In genomic region chr5:134491712-134492417, GRCm38 (mm10) we compare ENCODE assay signal across 8 mouse cellular contexts. TPM values are rescaled to one million over a fixed set of nuclear protein-coding genes. Genes with fewer than 3 reads are reported as not detected.
DNase-seq lines count a peak whose midpoint lies in the region; ATAC-seq and TF ChIP-seq lines count a peak whose summit lies in the region.

No protein-coding gene starts in this region.

- H3K27ac ChIP-seq in cerebellum, adult 2 months (ENCODE audit: insufficient read depth, low read length): no peak overlapping the region
- peak overlapping the region; percentile 84 for H3K27ac ChIP-seq in lung, embryonic 16.5 days (ENCODE audit: low read length)

- H3K9me3 ChIP-seq in lung, embryonic 16.5 days (ENCODE audit: control insufficient read depth, low read length): no peaks in the 10 kb centered on the region

- no peaks in the 10 kb centered on the region for H3K4me1 ChIP-seq in cerebellum, adult 2 months (ENCODE audit: control insufficient read depth, insufficient read depth, low read length)
- peaks cover 8% of the 10 kb centered on the region for H3K4me1 ChIP-seq in lung, embryonic 16.5 days (replicated peaks; ENCODE audit: control insufficient read depth, insufficient read depth, low read length)

- no peak overlapping the region for H3K4me3 ChIP-seq in cerebellum, adult 2 months (replicated peaks; ENCODE audit: insufficient read depth, low read depth, low read length)
- H3K4me3 ChIP-seq in lung, embryonic 16.5 days (ENCODE audit: low read length): no peak overlapping the region

- peak; percentile 91 for TF ChIP-seq CTCF in cerebellum, adult 2 months (IDR thresholded peaks at IDR 0.05; ENCODE audit: borderline replicate concordance, insufficient read depth, low read depth, low read length)

- H3K9ac ChIP-seq in lung, embryonic 16.5 days (ENCODE audit: low read length): peak overlapping the region; percentile 53; the same call in 1 of the 2 replicates

- peaks cover 15% of the 10 kb centered on the region for H3K36me3 ChIP-seq in lung, embryonic 16.5 days (ENCODE audit: control insufficient read depth, insufficient read depth, low read length)

- DNase-seq in MEL-GATA-1-ER (ENCODE audit: extremely low read depth, low read depth): peak; percentile 70
- peak; percentile 69 to 79 for DNase-seq in cerebellum, adult 2 months
- peak; percentile 89 for DNase-seq in forelimb bud, embryonic 11.5 days (ENCODE audit: low read depth, low spot score)
- DNase-seq in layer of hippocampus, adult 8-10 months (ENCODE audit: low spot score in 2 of 2): peak; percentile 71 to 88
- DNase-seq in retina, adult 2 months (ENCODE audit: low read depth, low spot score): peak; percentile 51
- DNase-seq in thymus, postnatal 25 days: peak; percentile 92

- no peak for TF ChIP-seq POLR2A in cerebellum, adult 2 months (IDR thresholded peaks at IDR 0.05; ENCODE audit: borderline replicate concordance, insufficient read depth, low read length)

- peak overlapping the region; percentile 22; the same call in 1 of the 2 replicates for H3K4me2 ChIP-seq in lung, embryonic 16.5 days (ENCODE audit: low read depth, low read length)

- H3K27me3 ChIP-seq in cerebellum, adult 2 months (ENCODE audit: control insufficient read depth, insufficient read depth, low read length): no peaks in the 10 kb centered on the region
- H3K27me3 ChIP-seq in lung, embryonic 16.5 days (ENCODE audit: control insufficient read depth, insufficient read depth, low read depth, low read length): no peaks in the 10 kb centered on the region

- peak; percentile 92 to 97 for ATAC-seq in hematopoietic stem cell, adult 5-6 weeks (replicated peaks in 1 of 2; ENCODE audit: insufficient read depth in 1 of 2, low FRiP score in 2 of 2, low TSS enrichment in 1 of 2, low read depth in 1 of 2, poor library complexity in 2 of 2, severe bottlenecking in 2 of 2)
- peak; percentile 56 for ATAC-seq in lung, embryonic 16.5 days (ENCODE audit: low read depth)

- 30% methylated on average over 18 of the region's 18 CpGs for WGBS in cerebellum, adult 2 months
- WGBS in lung, embryonic 16.5 days: 24% methylated on average over 18 of the region's 18 CpGs

RNA-seq across cellular contexts. Expression of gene Gtf2ird1, which starts 35.3 kb away (rescaled TPM):
- polyA plus RNA-seq in cerebellum, adult 2 months (2012; rRNA removed): 47.0 and 47.6 TPM in 2 replicates
- 28.3 and 40.4 TPM in 2 replicates for total RNA-seq in hematopoietic stem cell, adult 5-6 weeks (2017)
- total RNA-seq in layer of hippocampus, adult 8-10 months (2022): 10 to 100 TPM; 26.8 to 35.0 (median 32.8) TPM
- 58.8 and 67.5 TPM in 2 replicates for polyA plus RNA-seq in lung, embryonic 16.5 days (2015; fragmentation: Nextera tagmentation; extraction: Ambion mirVana)
